Mouse (Mus musculus) limb, embryonic 14.5 days (tissue): ENCODE results near the gene Ifih1. TPM values are rescaled to one million over a fixed set of nuclear protein-coding genes. Genes with fewer than 3 reads are reported as not detected.

Source experiments
- ATAC-seq: fragments of 200-750 bp; cut with Nextera tagmentation; 2 replicates; pipeline ENCODE4 v1.8.0; 2017; ENCODE audit warnings: low read depth, moderate number of reproducible peaks, moderate TSS enrichment; ENCODE audit not compliant: low FRiP score
- DNase-seq: peaks from one replicate; pipeline ENCODE4 v3.0.0-alpha.2; 2015; ENCODE audit warnings: low spot score
- H3K27ac ChIP-seq: fragments of 300-500 bp; sonication (generic); replicated peaks from 2 replicates; pipeline ENCODE4 v1.5.1; 2014; ENCODE audit warnings: low read depth, mild to moderate bottlenecking, low read length, moderate library complexity, mixed read lengths
- H3K27me3 ChIP-seq: fragments of 300-500 bp; sonication (generic); 2 replicates; pipeline ENCODE4 v1.6.1; 2014; ENCODE audit warnings: low read length, mixed read lengths; ENCODE audit not compliant: control insufficient read depth, insufficient read depth
- H3K36me3 ChIP-seq: fragments of 300-500 bp; sonication (generic); 2 replicates; pipeline ENCODE4 v1.6.1; 2014; ENCODE audit warnings: mild to moderate bottlenecking, low read length, moderate library complexity, mixed read lengths; ENCODE audit not compliant: control insufficient read depth, insufficient read depth
- H3K4me1 ChIP-seq: fragments of 300-500 bp; sonication (generic); 2 replicates; pipeline ENCODE4 v1.6.1; 2014; ENCODE audit warnings: antibody characterized with exemption, low read length, mixed read lengths; ENCODE audit not compliant: control insufficient read depth, insufficient read depth
- H3K4me2 ChIP-seq: fragments of 300-500 bp; sonication (generic); replicated peaks from 2 replicates; pipeline ENCODE4 v1.6.1; 2014; ENCODE audit warnings: low read depth, mild to moderate bottlenecking, low read length, moderate library complexity; ENCODE audit not compliant: severe bottlenecking
- H3K4me3 ChIP-seq: fragments of 300-500 bp; sonication (generic); replicated peaks from 2 replicates; pipeline ENCODE4 v1.5.1; 2014; ENCODE audit warnings: low read length
- H3K9ac ChIP-seq: fragments of 300-500 bp; sonication (generic); 2 replicates; pipeline ENCODE4 v1.6.1; 2014; ENCODE audit warnings: mild to moderate bottlenecking, low read depth, low read length, moderate library complexity; ENCODE audit not compliant: severe bottlenecking
- H3K9me3 ChIP-seq: fragments of 300-500 bp; sonication (generic); 2 replicates; pipeline ENCODE4 v1.6.1; 2016; ENCODE audit warnings: low read length; ENCODE audit not compliant: control insufficient read depth
- POLR2A ChIP-seq: fragments of 200-500 bp; IDR thresholded peaks from 2 replicates; pipeline ENCODE4 v1.8.0; 2012; ENCODE audit warnings: inconsistent platforms, mild to moderate bottlenecking, moderate library complexity, borderline replicate concordance; ENCODE audit not compliant: insufficient read depth, insufficient read length; ENCODE audit errors: extremely low read depth
- WGBS: fragments of 180-500 bp; shearing (Covaris S2); extraction: QIAGEN DNeasy Blood & Tissue Kit; methylation state at CpG from one replicate; pipeline ENCODE4 v1.1.7; 2014; 5-methylcytosine and 5-hydroxymethylcytosine counted together
- polyA plus RNA-seq, 2 experiments: library from polyadenylated mRNA; depleted of rRNA in 1 of 2; stranded (reverse) in 1 of 2; unstranded in 1 of 2; fragments of >200 nt; fragmentation: Nextera tagmentation in 1 of 2; extraction: Ambion mirVana in 1 of 2; gene quantifications; 2 replicates each; pipeline versions ENCODE4 v1.2.1 to v1.2.3; 2012 to 2014

Ifih1 gene
- polyA plus RNA-seq, 2 experiments, result 0.75 to 2.7 TPM

DNA sequence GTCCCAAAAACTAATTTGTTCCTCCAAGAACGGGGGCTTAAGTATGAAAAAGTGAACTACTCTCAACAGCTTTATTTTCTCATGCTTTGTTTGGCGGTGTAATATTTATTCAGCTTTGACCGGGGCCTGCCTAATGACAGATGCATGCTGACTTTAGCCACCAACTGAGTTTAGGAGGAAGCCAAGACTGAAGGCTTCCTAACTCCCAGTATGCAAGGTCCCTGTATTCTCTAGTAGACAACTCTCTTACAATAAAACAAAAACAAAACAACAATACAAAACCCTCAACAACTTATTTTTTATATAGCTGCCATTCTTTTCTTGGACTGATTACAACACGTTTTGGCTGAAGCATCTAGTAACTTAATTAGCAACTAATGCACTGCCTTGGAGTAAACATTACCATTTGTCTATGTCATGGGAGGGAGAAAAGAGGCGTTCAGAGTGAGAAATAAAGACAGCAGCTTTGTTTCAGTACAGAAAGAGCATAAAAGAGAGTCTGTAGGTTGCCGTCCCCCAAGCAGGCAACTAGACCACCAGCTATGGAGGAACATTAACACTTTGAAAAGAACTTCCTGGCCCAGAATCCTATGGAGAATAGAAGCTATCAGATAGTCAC lies 725 bp upstream of the Ifih1 start:
- 23% methylated on average over 6 of the region's 6 CpGs for WGBS
- Histone ChIP-seq H3K4me3 (peak overlapping the region; percentile 56), H3K9me3 (no peaks in the 10 kb centered on the region), H3K27ac (no peak overlapping the region), H3K9ac (peak overlapping the region; percentile 61; the same call in 1 of the 2 replicates), H3K4me2 (peak overlapping the region; percentile 75), H3K27me3 (no peaks in the 10 kb centered on the region), H3K36me3 (no peaks in the 10 kb centered on the region), H3K4me1 (no peaks in the 10 kb centered on the region)
- TF ChIP-seq POLR2A, result no peak
- ATAC-seq (no peak), DNase-seq (no peak)

DNA sequence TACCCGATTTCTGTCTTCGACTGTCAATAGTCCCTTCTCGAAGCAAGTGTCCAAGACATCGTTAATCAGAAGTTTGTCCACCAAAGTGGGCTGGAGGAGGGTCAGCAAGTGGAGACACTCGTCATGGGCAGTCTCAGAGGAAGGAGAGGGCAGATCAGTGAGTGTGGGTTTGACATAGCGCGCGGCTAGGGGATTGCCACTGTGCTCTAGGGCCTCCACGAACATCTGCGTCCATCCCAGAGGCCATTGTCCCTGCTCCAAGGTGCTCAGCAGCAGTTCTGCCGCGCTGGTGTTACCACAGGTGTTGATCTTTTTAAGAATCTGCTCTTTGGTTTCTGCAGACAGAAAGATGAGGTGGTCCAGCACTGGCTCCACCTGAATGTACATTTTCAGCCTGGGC lies 580 bp downstream of the Ifih1 start:
- no peaks in the 10 kb centered on the region for H3K9me3 ChIP-seq
- DNase-seq, result no peak
- peak overlapping the region; percentile 56 for H3K4me3 ChIP-seq
- no peak for TF ChIP-seq POLR2A
- peak overlapping the region; percentile 61 for H3K9ac ChIP-seq
- no peaks in the 10 kb centered on the region for H3K4me1 ChIP-seq
- WGBS, result 40% methylated on average over 12 of the region's 12 CpGs
- H3K27me3 ChIP-seq, result no peaks in the 10 kb centered on the region
- no peak overlapping the region for H3K27ac ChIP-seq
- peak overlapping the region; percentile 75 for H3K4me2 ChIP-seq
- no peaks in the 10 kb centered on the region for H3K36me3 ChIP-seq
- peak; percentile 13; the same call in 1 of the 2 replicates for ATAC-seq

DNA sequence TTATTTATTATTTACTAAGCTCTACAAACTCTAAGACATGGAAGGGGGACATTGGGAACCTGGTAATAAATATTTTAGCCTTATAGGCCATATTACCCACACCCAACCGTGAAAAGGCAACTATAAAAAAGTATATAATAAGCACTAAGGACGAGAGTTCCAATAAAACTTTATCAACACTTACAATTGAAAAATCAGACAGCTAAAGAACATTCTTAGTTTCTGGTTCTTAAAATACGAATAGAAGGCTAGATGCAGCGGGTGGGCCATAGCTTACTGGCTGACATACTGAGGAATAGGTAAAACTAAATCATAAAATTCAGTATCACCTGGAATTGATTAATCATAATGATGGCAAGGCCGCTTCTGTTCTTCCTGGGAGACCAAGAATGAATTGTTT lies 1.2 kb downstream of the Ifih1 start:
- Histone ChIP-seq H3K9ac (no peak overlapping the region), H3K4me1 (no peaks in the 10 kb centered on the region), H3K4me3 (no peak overlapping the region), H3K4me2 (no peak overlapping the region), H3K27ac (no peak overlapping the region), H3K27me3 (no peaks in the 10 kb centered on the region), H3K9me3 (no peaks in the 10 kb centered on the region), H3K36me3 (no peaks in the 10 kb centered on the region)
- DNase-seq (no peak), ATAC-seq (no peak)
- no peak for TF ChIP-seq POLR2A
- WGBS, result 66% methylated on average over 5 of the region's 5 CpGs

DNA sequence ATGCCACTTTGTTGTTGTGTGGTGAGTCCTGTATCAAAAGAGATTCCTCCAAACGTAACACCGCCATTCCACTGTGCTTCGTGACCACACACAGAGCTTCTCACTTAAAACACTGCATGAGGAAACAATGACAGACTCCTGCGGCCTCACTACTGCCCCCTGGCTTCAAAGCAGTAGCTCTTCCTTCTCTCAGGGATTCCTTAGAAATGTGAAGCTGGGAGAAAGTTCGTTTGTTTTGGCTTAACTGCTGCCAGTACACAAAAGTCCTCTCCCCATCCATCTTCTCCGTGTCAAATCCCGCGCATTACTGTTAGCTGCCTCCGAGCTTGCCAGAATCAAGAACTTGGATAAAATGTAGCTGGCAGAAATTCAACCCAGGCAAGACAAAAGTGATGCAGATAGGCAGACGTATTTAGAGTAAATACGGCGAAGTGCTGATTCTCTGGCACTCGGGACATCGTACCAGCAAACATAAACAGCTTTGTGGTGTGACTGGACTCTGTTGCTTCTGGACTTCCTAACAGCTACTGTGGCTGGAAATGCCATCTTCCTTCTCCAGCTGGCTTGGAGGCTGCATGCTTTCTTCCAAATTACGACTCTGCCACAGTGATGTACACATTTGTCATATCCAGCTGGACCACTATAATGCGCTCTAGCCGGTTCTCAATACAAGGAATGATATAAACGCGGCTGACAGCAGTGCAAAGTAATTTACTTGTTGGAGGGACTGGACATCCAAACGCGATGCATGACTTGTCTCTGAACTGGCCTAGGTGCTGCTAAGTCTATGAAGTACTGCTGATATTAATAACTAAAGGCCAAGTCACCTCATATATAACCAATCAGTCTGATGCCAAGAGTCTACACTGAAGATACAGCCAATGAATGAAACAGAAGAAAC lies 2.4 kb downstream of the Ifih1 start:
- Histone ChIP-seq H3K9ac (no peak overlapping the region), H3K27ac (no peak overlapping the region), H3K4me1 (no peaks in the 10 kb centered on the region), H3K4me2 (no peak overlapping the region), H3K27me3 (no peaks in the 10 kb centered on the region), H3K4me3 (no peak overlapping the region), H3K36me3 (no peaks in the 10 kb centered on the region), H3K9me3 (no peaks in the 10 kb centered on the region)
- no peak for TF ChIP-seq POLR2A
- 44% methylated on average over 21 of the region's 21 CpGs for WGBS
- DNase-seq, result no peak
- ATAC-seq, result no peak

DNA sequence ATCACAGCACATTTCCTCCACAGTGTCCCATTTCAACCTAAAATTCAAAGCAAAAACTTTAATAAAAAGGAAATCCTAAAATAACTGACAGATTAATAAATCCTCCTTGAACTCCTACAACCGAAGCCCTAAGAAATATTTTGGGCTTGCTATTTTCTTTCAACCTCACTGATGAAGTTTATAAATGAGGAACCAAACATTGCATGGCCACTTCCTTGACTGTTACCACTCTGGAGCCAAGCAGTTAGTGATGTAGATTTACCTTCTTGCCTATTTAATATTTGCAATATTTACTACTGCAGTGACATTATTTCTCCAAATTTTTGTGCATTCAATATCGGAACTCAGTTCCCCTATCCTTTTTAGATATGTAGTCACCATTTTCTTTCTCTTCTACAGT lies 6.2 kb downstream of the Ifih1 start:
- no peak overlapping the region for H3K27ac ChIP-seq
- WGBS, result 89% methylated on average over 2 of the region's 2 CpGs
- H3K9me3 ChIP-seq, result no peaks in the 10 kb centered on the region
- H3K36me3 ChIP-seq, result no peaks in the 10 kb centered on the region
- no peak for DNase-seq
- no peak for TF ChIP-seq POLR2A
- no peak overlapping the region for H3K4me3 ChIP-seq
- no peak overlapping the region for H3K4me2 ChIP-seq
- H3K27me3 ChIP-seq, result no peaks in the 10 kb centered on the region
- H3K4me1 ChIP-seq, result no peaks in the 10 kb centered on the region
- no peak for ATAC-seq
- no peak overlapping the region for H3K9ac ChIP-seq
